12 mouse cellular contexts compared by ENCODE assay signal in genomic region chr19:29146820-29147219, GRCm38 (mm10).
"Had no signal": no experiment of that assay in that cellular context is flagged by ENCODE, and none has a peak within 500 bp of the region (broad histone marks: within the 10 kb centered on the region; RNA-seq: fewer than 3 reads in every experiment).

No protein-coding gene starts in this region.

- H3K4me2 ChIP-seq: limb, embryonic 12.5 days; liver, embryonic 15.5 days; lung, embryonic 14.5 days; midbrain, embryonic 13.5 days had no signal

- H3K9me3 ChIP-seq: limb, embryonic 12.5 days; liver, embryonic 15.5 days; midbrain, embryonic 13.5 days had no signal

- DNase-seq: kidney, adult 11 months; kidney, postnatal 36 days; layer of hippocampus, adult 9-11 months; layer of hippocampus, postnatal 36 days; liver; lung, embryonic 14.5 days; lung, postnatal 36 days; right cerebral cortex, postnatal 14 days; thymus, postnatal 4 days had no signal

- H3K4me1 ChIP-seq: midbrain, embryonic 13.5 days had no signal

- H3K27me3 ChIP-seq: limb, embryonic 12.5 days; liver, embryonic 15.5 days; midbrain, embryonic 13.5 days had no signal

- H3K4me3 ChIP-seq: limb, embryonic 12.5 days; liver, embryonic 15.5 days; midbrain, embryonic 13.5 days had no signal

- H3K27ac ChIP-seq: limb, embryonic 12.5 days; liver, embryonic 15.5 days; midbrain, embryonic 13.5 days had no signal

- H3K9ac ChIP-seq: limb, embryonic 12.5 days; liver, embryonic 15.5 days; lung, embryonic 14.5 days; midbrain, embryonic 13.5 days had no signal

- ATAC-seq: midbrain, embryonic 13.5 days had no signal
